Mouse (Mus musculus) intestine, embryonic 15.5 days (tissue): ENCODE measurements around the gene Wdr26. TPM values are rescaled to one million over a fixed set of nuclear protein-coding genes. Genes with fewer than 3 reads are reported as not detected.

Experiments
- ATAC-seq: fragments of 200-750 bp; cut with Nextera tagmentation; 2 replicates; pipeline ENCODE4 v1.8.0; 2017; ENCODE audit warnings: moderate TSS enrichment, moderate library complexity
- H3K27ac ChIP-seq: fragments of 300-500 bp; sonication (generic); 2 replicates; pipeline ENCODE4 v1.5.1; 2015; ENCODE audit warnings: mild to moderate bottlenecking, inconsistent platforms
- H3K27me3 ChIP-seq: fragments of 300-500 bp; sonication (generic); replicated peaks from 2 replicates; pipeline ENCODE4 v1.6.1; 2015; ENCODE audit warnings: inconsistent platforms
- H3K36me3 ChIP-seq: fragments of 300-500 bp; sonication (generic); 2 replicates; pipeline ENCODE4 v1.6.1; 2015; ENCODE audit warnings: inconsistent platforms
- H3K4me1 ChIP-seq: fragments of 300-500 bp; sonication (generic); replicated peaks from 2 replicates; pipeline ENCODE4 v1.6.1; 2015; ENCODE audit warnings: inconsistent platforms
- H3K4me2 ChIP-seq: fragments of 300-500 bp; sonication (generic); replicated peaks from 2 replicates; pipeline ENCODE4 v1.6.1; 2015; ENCODE audit warnings: mild to moderate bottlenecking, inconsistent platforms
- H3K4me3 ChIP-seq: fragments of 300-500 bp; sonication (generic); replicated peaks from 2 replicates; pipeline ENCODE4 v1.5.1; 2015; ENCODE audit warnings: inconsistent platforms
- H3K9ac ChIP-seq: fragments of 300-500 bp; sonication (generic); 2 replicates; pipeline ENCODE4 v1.6.1; 2015; ENCODE audit warnings: inconsistent platforms
- H3K9me3 ChIP-seq: fragments of 300-500 bp; sonication (generic); 2 replicates; pipeline ENCODE4 v1.6.1; 2016; ENCODE audit warnings: inconsistent platforms
- WGBS: fragments of 180-500 bp; shearing (Covaris S2); methylation state at CpG from one replicate; pipeline ENCODE4 v1.1.7; 2015; 5-methylcytosine and 5-hydroxymethylcytosine counted together
- polyA plus RNA-seq: library from polyadenylated mRNA; unstranded; fragments of >200 nt; fragmentation: Nextera tagmentation; extraction: Ambion mirVana; gene quantifications from 2 replicates; pipeline ENCODE4 v1.2.1, GENCODE M21; 2015

The Wdr26 gene
- polyA plus RNA-seq, 1 experiment from 2014 or later = 33.0 TPM

DNA sequence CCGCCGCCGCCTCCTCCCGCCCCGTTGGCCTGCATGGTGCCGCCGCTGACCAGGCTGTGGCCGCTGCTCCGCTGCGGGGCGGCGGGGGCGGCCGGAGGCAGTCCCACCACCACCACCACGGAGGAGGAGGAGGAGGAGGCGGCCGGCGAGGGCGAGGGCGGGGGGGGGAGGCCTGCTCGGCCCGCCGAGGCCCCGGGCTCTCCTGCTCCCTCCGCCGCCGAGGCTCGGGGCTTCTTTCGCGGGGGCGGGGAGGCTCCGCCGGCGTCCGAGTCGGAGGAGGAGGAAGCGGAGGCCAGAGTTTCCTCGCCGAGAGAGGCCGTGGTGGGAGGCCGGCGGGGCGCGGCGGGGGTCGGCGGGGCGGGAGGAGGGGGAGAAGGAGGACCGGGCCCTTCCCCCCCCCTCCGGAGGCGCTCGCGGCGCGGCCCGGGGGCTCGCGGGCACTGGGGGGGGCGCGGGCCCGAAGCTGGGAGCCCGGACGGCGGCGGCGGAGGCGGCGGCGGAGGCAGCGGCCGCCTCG is 340 bp downstream of the Wdr26 start:
- H3K9ac ChIP-seq = peak overlapping the region; percentile 95
- ATAC-seq = peak; percentile 50
- H3K27ac ChIP-seq = peak overlapping the region; percentile 94
- WGBS = 0% methylated on average over 16 of the region's 72 CpGs
- no peaks in the 10 kb centered on the region for H3K27me3 ChIP-seq
- H3K36me3 ChIP-seq = 0 out of 2 replicates have a peak, but pooled peaks cover 3% of the 10 kb centered on the region
- no peaks in the 10 kb centered on the region for H3K9me3 ChIP-seq
- H3K4me3 ChIP-seq = peak overlapping the region; percentile 96
- peak overlapping the region; percentile 89 for H3K4me2 ChIP-seq
- H3K4me1 ChIP-seq = peaks cover 5% of the 10 kb centered on the region; the same call in 1 of the 2 replicates

DNA sequence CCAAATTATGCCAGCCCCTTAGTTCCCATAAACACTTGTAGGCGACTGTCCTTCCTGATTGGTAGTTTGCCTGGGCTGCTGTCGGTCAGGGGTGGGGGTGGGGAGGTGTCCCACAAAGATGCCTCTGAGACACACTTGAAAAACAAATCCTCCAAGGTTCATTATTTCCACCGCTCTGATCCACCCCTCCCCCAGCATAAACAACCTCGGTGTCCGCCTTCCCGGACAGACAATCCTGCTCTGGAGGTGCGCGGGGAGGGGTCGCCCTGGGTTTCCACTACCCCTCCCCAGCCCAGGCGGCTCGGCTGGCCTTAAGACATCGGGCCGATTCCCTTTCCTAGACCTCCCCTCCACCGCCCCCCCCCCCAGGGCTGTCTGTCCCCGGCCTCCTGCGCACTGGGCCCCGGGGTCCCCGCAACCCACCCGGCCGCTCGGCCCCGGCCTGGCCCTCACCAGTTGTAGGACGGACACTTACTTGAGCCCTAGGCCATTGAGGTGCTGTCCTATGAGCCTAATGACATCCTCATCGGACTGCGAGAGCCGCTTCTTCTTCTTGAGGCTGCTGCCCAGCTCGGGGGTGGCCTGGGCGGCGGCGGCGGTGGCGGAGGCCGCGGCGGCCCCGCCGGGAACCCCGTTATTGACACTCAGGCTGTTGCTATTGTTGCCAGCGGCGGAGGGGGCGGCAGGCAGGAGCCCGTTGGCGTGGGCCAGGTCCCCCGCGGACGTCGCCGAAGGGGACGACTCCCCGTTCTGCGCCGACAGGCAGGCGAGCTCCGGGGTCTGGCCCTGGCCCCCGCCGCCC is 999 bp downstream of the Wdr26 start:
- Histone ChIP-seq H3K4me1 (peaks cover 5% of the 10 kb centered on the region; the same call in 1 of the 2 replicates), H3K4me3 (peak overlapping the region; percentile 96), H3K4me2 (peak overlapping the region; percentile 89), H3K36me3 (0 out of 2 replicates have a peak, but pooled peaks cover 3% of the 10 kb centered on the region), H3K27me3 (no peaks in the 10 kb centered on the region), H3K9me3 (no peaks in the 10 kb centered on the region), H3K27ac (peak overlapping the region; percentile 94), H3K9ac (peak overlapping the region; percentile 95)
- under 1% methylated on average over 52 of the region's 56 CpGs for WGBS
- ATAC-seq = peak; percentile 17

DNA sequence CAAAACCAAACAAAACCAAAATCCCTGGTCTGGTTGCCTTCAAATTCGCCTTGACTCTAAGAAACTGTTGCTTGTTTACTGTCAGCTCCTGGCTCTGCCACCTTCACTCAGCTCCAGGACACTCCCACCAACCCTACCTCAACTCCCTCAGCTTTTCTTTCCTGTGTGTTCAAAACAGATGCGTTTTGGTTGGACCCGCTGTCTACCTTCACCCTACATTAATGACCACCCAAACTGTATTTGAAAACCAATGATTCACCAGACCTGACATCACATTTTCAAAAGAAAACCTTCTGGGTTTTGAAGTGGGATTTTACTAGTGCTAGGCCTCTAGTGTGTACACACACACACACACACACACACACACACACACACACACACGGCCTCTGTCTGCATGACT is 1.7 kb downstream of the Wdr26 start:
- H3K9me3 ChIP-seq = no peaks in the 10 kb centered on the region
- H3K4me2 ChIP-seq = peak overlapping the region; percentile 89
- H3K9ac ChIP-seq = peak overlapping the region; percentile 95
- no peak overlapping the region for H3K27ac ChIP-seq
- ATAC-seq = no peak
- H3K36me3 ChIP-seq = 0 out of 2 replicates have a peak, but pooled peaks cover 3% of the 10 kb centered on the region
- peak overlapping the region; percentile 96 for H3K4me3 ChIP-seq
- WGBS = 7% methylated on average over 4 of the region's 4 CpGs
- peaks cover 5% of the 10 kb centered on the region; the same call in 1 of the 2 replicates for H3K4me1 ChIP-seq
- no peaks in the 10 kb centered on the region for H3K27me3 ChIP-seq

DNA sequence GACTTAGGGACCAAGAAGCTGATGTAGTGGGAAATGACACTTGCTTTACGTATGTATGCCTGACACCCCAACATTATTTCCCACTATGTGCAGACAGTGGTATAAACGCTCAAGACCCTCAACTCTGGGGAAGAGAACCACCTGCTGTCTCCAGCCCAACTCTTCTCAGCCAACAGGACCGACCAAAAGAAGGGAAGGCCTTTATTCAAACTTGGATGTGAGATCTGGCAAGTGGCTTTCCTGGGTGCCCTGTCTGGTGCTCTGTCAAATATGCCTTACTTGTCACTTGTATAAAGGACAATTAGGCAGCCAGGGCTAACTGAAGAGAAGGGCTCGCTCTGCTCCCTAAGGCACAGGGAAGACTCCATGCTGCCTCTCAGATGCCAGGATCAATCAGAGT is 12.4 kb downstream of the Wdr26 start:
- WGBS = 86% methylated on average over 4 of the region's 4 CpGs
- ATAC-seq = no peak
- no peak overlapping the region for H3K27ac ChIP-seq
- H3K4me3 ChIP-seq = no peak overlapping the region
- H3K36me3 ChIP-seq = peaks cover 38% of the 10 kb centered on the region
- H3K9me3 ChIP-seq = no peaks in the 10 kb centered on the region
- H3K27me3 ChIP-seq = no peaks in the 10 kb centered on the region
- no peaks in the 10 kb centered on the region for H3K4me1 ChIP-seq
- no peak overlapping the region for H3K9ac ChIP-seq
- H3K4me2 ChIP-seq = no peak overlapping the region

DNA sequence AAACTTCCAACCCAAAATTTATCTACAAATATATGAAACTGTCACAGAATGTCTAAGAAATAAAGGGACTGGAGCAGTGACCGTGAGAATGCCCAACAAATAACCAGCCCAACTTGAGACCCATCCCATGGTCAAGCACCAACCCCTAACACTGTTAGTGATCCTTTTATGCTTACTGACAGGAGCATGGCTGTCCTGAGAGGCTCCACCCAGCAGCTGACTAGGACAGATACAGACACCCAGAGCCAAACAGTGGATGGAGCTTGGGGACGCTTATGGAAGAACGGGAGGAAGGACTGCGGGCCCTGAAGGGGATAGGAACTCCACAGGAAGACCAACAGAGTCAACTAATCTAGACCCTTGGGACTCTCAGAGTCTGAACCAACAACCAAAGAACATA is 22.9 kb downstream of the Wdr26 start:
- WGBS = 96% methylated on average over 4 of the region's 4 CpGs
- Histone ChIP-seq H3K36me3 (peaks cover 40% of the 10 kb centered on the region), H3K27ac (no peak overlapping the region), H3K4me2 (no peak overlapping the region), H3K27me3 (no peaks in the 10 kb centered on the region), H3K4me1 (no peaks in the 10 kb centered on the region), H3K4me3 (no peak overlapping the region), H3K9me3 (no peaks in the 10 kb centered on the region), H3K9ac (no peak overlapping the region)
- ATAC-seq = no peak

DNA sequence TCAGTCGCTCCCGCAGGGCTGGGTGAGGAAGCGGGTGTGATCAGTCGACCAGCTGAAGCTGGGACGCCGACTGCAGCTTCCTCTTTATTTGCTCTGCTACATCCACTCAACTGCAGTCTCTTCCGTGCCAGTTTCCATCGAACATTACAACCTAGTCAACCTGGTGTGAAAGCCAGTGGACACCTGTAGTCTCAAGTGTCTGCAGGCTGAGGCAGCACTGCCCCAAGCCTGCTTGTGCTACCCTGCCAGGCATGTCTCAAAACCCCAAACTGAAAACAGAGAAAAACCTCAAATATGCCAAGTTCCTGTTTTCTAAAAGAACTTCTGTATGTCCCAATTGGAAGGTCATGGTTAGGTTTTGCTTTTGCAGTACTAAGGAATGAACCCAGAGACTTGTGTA is 41.6 kb downstream of the Wdr26 start:
- Histone ChIP-seq H3K27ac (no peak overlapping the region), H3K27me3 (no peaks in the 10 kb centered on the region), H3K4me2 (no peak overlapping the region), H3K4me3 (no peak overlapping the region), H3K9me3 (no peaks in the 10 kb centered on the region), H3K36me3 (peaks cover 10% of the 10 kb centered on the region), H3K4me1 (no peaks in the 10 kb centered on the region), H3K9ac (no peak overlapping the region)
- ATAC-seq = no peak
- 71% methylated on average over 8 of the region's 8 CpGs for WGBS

DNA sequence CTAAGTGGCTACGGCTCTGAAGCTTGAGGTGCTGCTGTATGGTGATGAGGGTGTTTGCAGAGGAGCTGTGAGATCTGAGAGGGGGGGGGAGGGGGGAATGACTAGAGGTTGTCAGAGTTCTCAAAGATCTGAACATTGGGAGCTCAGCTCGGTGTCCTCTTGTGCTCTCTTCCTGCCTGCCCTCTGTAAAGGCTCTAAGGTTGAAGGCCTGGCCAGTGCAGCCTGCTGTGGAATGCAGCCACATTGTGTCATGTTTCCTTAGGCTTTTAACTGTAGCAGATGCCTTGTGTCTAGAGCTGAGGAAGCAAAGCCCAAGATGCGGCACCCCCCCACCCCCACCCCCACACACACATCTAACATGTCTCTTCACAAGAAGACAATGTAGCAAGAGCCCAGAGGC is 43.4 kb downstream of the Wdr26 start:
- H3K9me3 ChIP-seq = no peaks in the 10 kb centered on the region
- H3K4me3 ChIP-seq = no peak overlapping the region
- ATAC-seq = no peak
- no peak overlapping the region for H3K27ac ChIP-seq
- no peaks in the 10 kb centered on the region for H3K4me1 ChIP-seq
- no peak overlapping the region for H3K4me2 ChIP-seq
- no peak overlapping the region for H3K9ac ChIP-seq
- peaks cover 17% of the 10 kb centered on the region for H3K36me3 ChIP-seq
- WGBS = 73% methylated on average over 3 of the region's 3 CpGs
- no peaks in the 10 kb centered on the region for H3K27me3 ChIP-seq

DNA sequence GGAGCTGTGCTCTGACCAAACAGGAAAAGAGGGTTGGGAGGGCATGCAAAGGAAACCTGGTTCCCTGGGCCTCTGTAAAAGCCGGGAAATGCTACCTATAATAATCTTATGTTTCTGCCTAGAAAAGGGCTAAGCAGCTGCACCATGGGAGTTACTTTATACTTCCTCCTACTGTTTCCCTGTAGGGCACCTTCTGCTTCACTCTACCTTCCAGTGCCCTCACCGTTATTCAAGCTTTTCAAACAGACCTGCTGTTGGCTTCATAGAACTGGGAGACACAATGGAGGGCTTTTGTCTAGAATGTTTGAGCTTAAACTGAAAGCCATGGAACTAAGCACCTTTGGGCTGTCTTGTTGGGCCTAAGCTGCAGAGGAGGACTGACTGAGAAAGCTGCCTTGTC is 44.0 kb downstream of the Wdr26 start:
- 86% methylated on average over 2 of the region's 2 CpGs for WGBS
- no peak overlapping the region for H3K4me2 ChIP-seq
- no peak overlapping the region for H3K9ac ChIP-seq
- H3K4me1 ChIP-seq = no peaks in the 10 kb centered on the region
- no peak overlapping the region for H3K27ac ChIP-seq
- peaks cover 23% of the 10 kb centered on the region for H3K36me3 ChIP-seq
- no peaks in the 10 kb centered on the region for H3K27me3 ChIP-seq
- ATAC-seq = no peak
- no peaks in the 10 kb centered on the region for H3K9me3 ChIP-seq
- no peak overlapping the region for H3K4me3 ChIP-seq

DNA sequence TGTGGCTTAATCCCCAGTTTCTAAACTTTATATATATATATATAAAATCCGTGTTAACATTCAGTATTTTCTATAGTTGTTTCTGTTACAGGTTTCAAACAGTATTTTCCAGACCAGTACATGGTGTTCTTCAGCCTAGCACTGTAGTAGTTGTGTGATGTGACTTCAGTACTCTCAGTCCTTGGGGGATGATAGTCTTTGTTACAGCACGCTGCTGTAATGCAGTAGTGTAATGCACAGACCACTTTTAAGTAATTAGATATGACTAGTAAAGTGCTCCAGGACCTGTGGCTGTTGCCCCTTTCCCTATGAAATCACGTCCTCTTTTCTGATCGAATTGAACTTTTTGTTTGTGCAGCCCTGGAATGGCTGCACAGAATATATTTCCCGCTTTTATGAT is 60.3 kb downstream of the Wdr26 start:
- Histone ChIP-seq H3K27ac (no peak overlapping the region), H3K27me3 (no peaks in the 10 kb centered on the region), H3K36me3 (peaks cover 5% of the 10 kb centered on the region; the same call in 1 of the 2 replicates), H3K4me2 (peak overlapping the region; percentile 59), H3K9ac (peak overlapping the region; percentile 66; the same call in 1 of the 2 replicates), H3K4me1 (0 out of 2 replicates have a peak, but pooled peaks cover 3% of the 10 kb centered on the region), H3K9me3 (no peaks in the 10 kb centered on the region), H3K4me3 (peak overlapping the region; percentile 67)
- 29% methylated on average over 5 of the region's 5 CpGs for WGBS
- ATAC-seq = no peak

DNA sequence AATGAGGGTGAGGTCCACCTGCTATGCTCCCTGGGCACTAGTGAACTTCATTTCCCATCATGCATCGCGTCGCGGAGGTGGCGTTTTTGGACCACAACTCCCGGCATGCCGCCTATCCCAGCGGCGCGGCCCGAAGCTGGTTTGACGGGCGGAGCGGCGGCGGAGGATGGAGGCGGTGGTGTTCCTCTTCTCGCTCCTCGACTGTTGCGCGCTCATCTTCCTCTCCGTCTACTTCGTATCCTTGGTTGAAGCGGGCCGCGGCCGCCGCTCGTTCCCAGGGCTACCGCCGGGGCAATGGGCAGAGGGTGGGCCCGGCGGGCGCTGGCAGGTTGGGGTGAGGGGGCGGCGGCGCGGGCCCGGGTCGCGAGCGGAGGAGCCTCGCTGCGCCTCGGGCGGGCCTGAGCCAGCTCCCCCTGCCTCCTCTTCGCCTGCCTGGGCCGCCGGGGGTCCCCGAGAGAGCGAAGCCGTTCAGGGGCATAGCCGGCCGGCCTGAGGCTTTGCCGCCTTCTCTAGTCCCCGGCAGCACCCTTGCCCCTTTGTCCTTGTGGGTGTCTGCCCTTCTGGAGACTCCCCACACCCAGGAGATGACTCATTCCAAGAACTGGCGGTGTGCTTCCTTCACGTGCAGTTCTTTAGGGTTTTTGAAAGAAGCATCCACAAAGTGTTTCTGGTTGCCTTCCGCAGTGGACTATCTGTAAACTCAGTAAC is 60.8 kb downstream of the Wdr26 start:
- peak; percentile 90 for ATAC-seq
- 0 out of 2 replicates have a peak, but pooled peaks cover 3% of the 10 kb centered on the region for H3K4me1 ChIP-seq
- peak overlapping the region; percentile 67 for H3K4me3 ChIP-seq
- under 1% methylated on average over 53 of the region's 59 CpGs for WGBS
- H3K9ac ChIP-seq = peak overlapping the region; percentile 66
- H3K4me2 ChIP-seq = peak overlapping the region; percentile 59
- H3K9me3 ChIP-seq = no peaks in the 10 kb centered on the region
- no peaks in the 10 kb centered on the region for H3K27me3 ChIP-seq
- H3K27ac ChIP-seq = peak overlapping the region; percentile 79
- H3K36me3 ChIP-seq = peaks cover 4% of the 10 kb centered on the region; the same call in 1 of the 2 replicates

DNA sequence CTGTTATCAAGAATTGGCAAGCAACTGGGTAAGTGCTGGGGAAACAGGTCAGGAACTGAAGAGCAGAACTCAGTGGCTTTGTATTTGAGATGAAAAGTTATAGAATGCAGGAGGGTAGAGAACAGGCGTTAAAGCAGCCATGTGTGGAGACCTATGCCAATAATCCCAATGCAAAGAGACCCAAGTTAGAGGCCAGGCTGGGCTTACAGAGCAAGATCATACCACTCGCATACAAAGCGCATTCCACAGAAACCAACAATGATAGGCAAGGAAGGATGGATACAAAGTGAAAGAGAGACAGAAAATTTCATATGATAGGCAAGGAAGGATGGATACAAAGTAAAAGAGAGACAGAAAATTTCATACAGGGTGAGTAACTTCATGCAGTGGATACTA is 61.4 kb downstream of the Wdr26 start:
- H3K36me3 ChIP-seq = no peaks in the 10 kb centered on the region
- no peaks in the 10 kb centered on the region for H3K27me3 ChIP-seq
- peak; percentile 7; the same call in 1 of the 2 replicates for ATAC-seq
- H3K9me3 ChIP-seq = no peaks in the 10 kb centered on the region
- no peak overlapping the region; the same call in 1 of the 2 replicates for H3K4me2 ChIP-seq
- no peak overlapping the region; the same call in 1 of the 2 replicates for H3K4me3 ChIP-seq
- 0 out of 2 replicates have a peak, but pooled peaks cover 3% of the 10 kb centered on the region for H3K4me1 ChIP-seq
- H3K9ac ChIP-seq = no peak overlapping the region
- no peak overlapping the region for H3K27ac ChIP-seq
- 67% methylated on average over 3 of the region's 3 CpGs for WGBS

DNA sequence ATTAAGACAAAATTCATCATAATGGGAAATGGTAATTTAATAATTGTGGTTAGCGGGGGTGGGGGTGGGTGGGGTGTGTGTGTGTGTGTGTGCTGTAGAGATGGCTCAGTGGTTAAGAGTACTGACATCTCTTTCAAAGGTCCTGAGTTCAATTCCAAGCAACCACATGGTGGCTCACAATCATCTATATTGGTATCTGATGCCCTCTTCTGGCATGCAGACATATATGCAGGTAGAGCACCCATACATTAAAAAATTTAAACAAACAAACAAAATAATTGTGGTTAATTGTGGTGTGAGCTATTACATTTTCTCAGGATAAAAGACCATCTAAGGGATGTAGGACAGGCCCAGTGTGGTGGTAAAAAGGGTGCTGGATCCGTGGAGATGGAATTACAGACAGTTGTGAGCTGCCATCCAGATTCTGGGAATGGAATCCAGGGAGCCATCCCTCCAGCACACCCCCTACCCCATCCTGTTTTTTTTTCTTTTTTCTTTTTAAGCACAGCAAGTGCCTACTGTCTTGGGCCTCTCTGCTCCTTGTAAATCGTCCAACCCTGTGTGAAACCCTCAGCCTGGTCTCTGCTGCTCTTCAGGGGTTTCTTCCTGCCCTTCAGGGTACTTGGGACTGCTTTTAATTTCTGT is 62.3 kb downstream of the Wdr26 start:
- Histone ChIP-seq H3K9ac (no peak overlapping the region), H3K9me3 (no peaks in the 10 kb centered on the region), H3K27ac (no peak overlapping the region), H3K4me2 (no peak overlapping the region), H3K4me1 (0 out of 2 replicates have a peak, but pooled peaks cover 6% of the 10 kb centered on the region), H3K4me3 (no peak overlapping the region), H3K27me3 (no peaks in the 10 kb centered on the region), H3K36me3 (no peaks in the 10 kb centered on the region)
- no peak for ATAC-seq
- 72% methylated on average over 3 of the region's 3 CpGs for WGBS
